ENCODE assay signal across 7 mouse cellular contexts in genomic region chr11:58977150-58977549, GRCm38 (mm10). TPM values are rescaled to one million over a fixed set of nuclear protein-coding genes. Genes with fewer than 3 reads are reported as not detected.
DNase-seq lines count a peak whose midpoint lies in the region; ATAC-seq lines count a peak whose summit lies in the region.

No protein-coding gene starts in this region.

- H3K4me3 ChIP-seq in embryonic facial prominence, embryonic 10.5 days = peak overlapping the region; percentile 93
- peak overlapping the region; percentile 93 for H3K4me3 ChIP-seq in intestine, embryonic 15.5 days (replicated peaks)

- peak overlapping the region; percentile 86 for H3K27ac ChIP-seq in embryonic facial prominence, embryonic 10.5 days (replicated peaks)
- peak overlapping the region; percentile 54 for H3K27ac ChIP-seq in intestine, embryonic 15.5 days

- peaks cover 47% of the 10 kb centered on the region for H3K4me1 ChIP-seq in embryonic facial prominence, embryonic 10.5 days
- peaks cover 28% of the 10 kb centered on the region for H3K4me1 ChIP-seq in intestine, embryonic 15.5 days (replicated peaks)

- DNase-seq in 3134 (ENCODE audit: extremely low read depth, insufficient read length, low spot score) = peak; percentile 65
- DNase-seq in B cell, adult 2 months = peak; percentile 50
- peak; percentile 50 for DNase-seq in embryonic facial prominence, embryonic 10.5 days (ENCODE audit: low spot score)
- peak; percentile 54 for DNase-seq in thymus, postnatal 14 days
- no peak for DNase-seq in right cerebral cortex, adult 18-20 months

- peak overlapping the region; percentile 84 for H3K9ac ChIP-seq in intestine, embryonic 15.5 days

- no peaks in the 10 kb centered on the region for H3K27me3 ChIP-seq in embryonic facial prominence, embryonic 10.5 days (replicated peaks; ENCODE audit: low read depth, poor library complexity, severe bottlenecking)
- H3K27me3 ChIP-seq in intestine, embryonic 15.5 days (replicated peaks) = no peaks in the 10 kb centered on the region

- under 1% methylated on average over 29 of the region's 29 CpGs for WGBS in embryonic facial prominence, embryonic 10.5 days
- WGBS in intestine, embryonic 15.5 days = under 1% methylated on average over 29 of the region's 29 CpGs

- H3K36me3 ChIP-seq in embryonic facial prominence, embryonic 10.5 days (replicated peaks) = peaks cover 38% of the 10 kb centered on the region
- H3K36me3 ChIP-seq in intestine, embryonic 15.5 days = peaks cover 3% of the 10 kb centered on the region; the same call in 1 of the 2 replicates

- peak; percentile 44 for ATAC-seq in intestine, embryonic 15.5 days
- ATAC-seq in megakaryocyte-erythroid progenitor cell, adult 5-6 weeks (replicated peaks; ENCODE audit: low FRiP score, low TSS enrichment, poor library complexity, severe bottlenecking) = peak; percentile 29; the same call in 1 of the 2 replicates

- no peaks in the 10 kb centered on the region for H3K9me3 ChIP-seq in embryonic facial prominence, embryonic 10.5 days
- no peaks in the 10 kb centered on the region for H3K9me3 ChIP-seq in intestine, embryonic 15.5 days

- H3K4me2 ChIP-seq in intestine, embryonic 15.5 days (replicated peaks) = peak overlapping the region; percentile 96

RNA-seq across cellular contexts. Expression of gene Trim11, which starts 0.7 kb away (rescaled TPM):
- polyA plus RNA-seq in embryonic facial prominence, embryonic 10.5 days (2016; fragmentation: Nextera tagmentation; extraction: Ambion mirVana) = 19.0 and 19.1 TPM in 2 replicates
- polyA plus RNA-seq in intestine, embryonic 15.5 days (2015; fragmentation: Nextera tagmentation; extraction: Ambion mirVana) = 16.0 and 17.0 TPM in 2 replicates
- total RNA-seq in megakaryocyte-erythroid progenitor cell, adult 5-6 weeks (2014; fragmentation: Nextera tagmentation) = 22.7 and 28.2 TPM in 2 replicates
- total RNA-seq in megakaryocyte-erythroid progenitor cell, adult 5-6 weeks (2017) = 13.9 and 19.2 TPM in 2 replicates

RNA-seq across cellular contexts. Expression of gene Hist3h2a, which starts 22.7 kb away (rescaled TPM):
- polyA plus RNA-seq in embryonic facial prominence, embryonic 10.5 days (2016; fragmentation: Nextera tagmentation; extraction: Ambion mirVana) = 17.8 and 19.0 TPM in 2 replicates
- 27.2 and 28.3 TPM in 2 replicates for polyA plus RNA-seq in intestine, embryonic 15.5 days (2015; fragmentation: Nextera tagmentation; extraction: Ambion mirVana)
- 29.7 and 39.9 TPM in 2 replicates for total RNA-seq in megakaryocyte-erythroid progenitor cell, adult 5-6 weeks (2014; fragmentation: Nextera tagmentation)
- total RNA-seq in megakaryocyte-erythroid progenitor cell, adult 5-6 weeks (2017) = 238 and 296 TPM in 2 replicates

RNA-seq across cellular contexts. Expression of gene Trim17, which starts 22.7 kb away (rescaled TPM):
- 0.19 and 0.40 TPM in 2 replicates for polyA plus RNA-seq in embryonic facial prominence, embryonic 10.5 days (2016; fragmentation: Nextera tagmentation; extraction: Ambion mirVana)
- 0.16 and 0.35 TPM in 2 replicates for polyA plus RNA-seq in intestine, embryonic 15.5 days (2015; fragmentation: Nextera tagmentation; extraction: Ambion mirVana)
- total RNA-seq in megakaryocyte-erythroid progenitor cell, adult 5-6 weeks (2014; fragmentation: Nextera tagmentation) = not detected in 2 replicates
- not detected in 2 replicates for total RNA-seq in megakaryocyte-erythroid progenitor cell, adult 5-6 weeks (2017)

RNA-seq across cellular contexts. Expression of gene Hist3h2ba, which starts 28.4 kb away (rescaled TPM):
- polyA plus RNA-seq in embryonic facial prominence, embryonic 10.5 days (2016; fragmentation: Nextera tagmentation; extraction: Ambion mirVana) = 23.0 and 25.0 TPM in 2 replicates
- 39.9 and 40.0 TPM in 2 replicates for polyA plus RNA-seq in intestine, embryonic 15.5 days (2015; fragmentation: Nextera tagmentation; extraction: Ambion mirVana)
- total RNA-seq in megakaryocyte-erythroid progenitor cell, adult 5-6 weeks (2014; fragmentation: Nextera tagmentation) = 21.1 and 27.6 TPM in 2 replicates
- 6.3 and 6.5 TPM in 2 replicates for total RNA-seq in megakaryocyte-erythroid progenitor cell, adult 5-6 weeks (2017)

RNA-seq across cellular contexts. Expression of gene Rnf187, which starts 38.4 kb away (rescaled TPM):
- polyA plus RNA-seq in embryonic facial prominence, embryonic 10.5 days (2016; fragmentation: Nextera tagmentation; extraction: Ambion mirVana) = 255 and 258 TPM in 2 replicates
- 201 and 207 TPM in 2 replicates for polyA plus RNA-seq in intestine, embryonic 15.5 days (2015; fragmentation: Nextera tagmentation; extraction: Ambion mirVana)
- total RNA-seq in megakaryocyte-erythroid progenitor cell, adult 5-6 weeks (2014; fragmentation: Nextera tagmentation) = 115 and 146 TPM in 2 replicates
- 101 and 108 TPM in 2 replicates for total RNA-seq in megakaryocyte-erythroid progenitor cell, adult 5-6 weeks (2017)
